Mouse (Mus musculus) lung, embryonic 15.5 days (tissue): Measurements from ENCODE around the gene Fam162a. TPM values are rescaled to one million over a fixed set of nuclear protein-coding genes. Genes with fewer than 3 reads are reported as not detected.
A peak's percentile ranks its signal among the peaks of the same experiment; 100 is the strongest.
"Not testable (repeated sequence)": the region's sequence is repeated elsewhere in the genome, so short reads cannot be mapped to it uniquely, and the experiment has no call there.

Experiments used
- ATAC-seq: fragments of 200-750 bp; cut with Nextera tagmentation; 2 replicates; pipeline ENCODE4 v1.8.0; 2017; ENCODE audit warnings: moderate number of reproducible peaks, borderline replicate concordance; ENCODE audit not compliant: low FRiP score, low TSS enrichment; ENCODE audit errors: extremely low read depth
- H3K27ac ChIP-seq: fragments of 300-500 bp; sonication (generic); 2 replicates; pipeline ENCODE4 v1.5.1; 2015; ENCODE audit warnings: moderate library complexity, mild to moderate bottlenecking, inconsistent platforms
- H3K27me3 ChIP-seq: fragments of 300-500 bp; sonication (generic); 2 replicates; pipeline ENCODE4 v1.6.1; 2015; ENCODE audit warnings: inconsistent platforms
- H3K36me3 ChIP-seq: fragments of 300-500 bp; sonication (generic); 2 replicates; pipeline ENCODE4 v1.6.1; 2015; ENCODE audit warnings: inconsistent platforms
- H3K4me1 ChIP-seq: fragments of 300-500 bp; sonication (generic); 2 replicates; pipeline ENCODE4 v1.6.1; 2015; ENCODE audit warnings: inconsistent platforms
- H3K4me2 ChIP-seq: fragments of 300-500 bp; sonication (generic); 2 replicates; pipeline ENCODE4 v1.6.1; 2015; ENCODE audit warnings: inconsistent platforms, mild to moderate bottlenecking, moderate library complexity
- H3K4me3 ChIP-seq: fragments of 300-500 bp; sonication (generic); 2 replicates; pipeline ENCODE4 v1.5.1; 2015; ENCODE audit warnings: mild to moderate bottlenecking, inconsistent platforms
- H3K9ac ChIP-seq: fragments of 300-500 bp; sonication (generic); 2 replicates; pipeline ENCODE4 v1.6.1; 2015; ENCODE audit warnings: inconsistent platforms
- H3K9me3 ChIP-seq: fragments of 300-500 bp; sonication (generic); 2 replicates; pipeline ENCODE4 v1.6.1; 2016; ENCODE audit warnings: inconsistent platforms
- WGBS: fragments of 180-500 bp; shearing (Covaris S2); methylation state at CpG from one replicate; pipeline ENCODE4 v1.1.7; 2015; 5-methylcytosine and 5-hydroxymethylcytosine counted together
- polyA plus RNA-seq: library from polyadenylated mRNA; unstranded; fragments of >200 nt; fragmentation: Nextera tagmentation; extraction: Ambion mirVana; gene quantifications from 2 replicates; pipeline ENCODE4 v1.2.1, GENCODE M21; 2015

Gene Fam162a
- polyA plus RNA-seq, 1 experiment from 2014 or later, result 318 TPM

- H3K9ac ChIP-seq, result no peak overlapping the region
- no peak overlapping the region for H3K4me3 ChIP-seq
- H3K9me3 ChIP-seq, result no peaks in the 10 kb centered on the region
- ATAC-seq, result no peak
- H3K27me3 ChIP-seq, result no peaks in the 10 kb centered on the region
- no peaks in the 10 kb centered on the region for H3K4me1 ChIP-seq
- no peak overlapping the region for H3K4me2 ChIP-seq
- WGBS, result 88% methylated on average over 3 of the region's 3 CpGs
- 0 out of 2 replicates have a peak, but pooled peaks cover 1% of the 10 kb centered on the region for H3K36me3 ChIP-seq
- no peak overlapping the region for H3K27ac ChIP-seq
Measured at GRCm38 (mm10) chr16:36079916-36080315, 8.5 kb upstream of the Fam162a start.

- no peaks in the 10 kb centered on the region for H3K36me3 ChIP-seq
- no peaks in the 10 kb centered on the region for H3K27me3 ChIP-seq
- H3K9ac ChIP-seq, result no peak overlapping the region
- peaks cover 10% of the 10 kb centered on the region for H3K4me1 ChIP-seq
- no peak overlapping the region for H3K27ac ChIP-seq
- no peak for ATAC-seq
- H3K4me3 ChIP-seq, result no peak overlapping the region
- 90% methylated on average over 3 of the region's 3 CpGs for WGBS
- no peak overlapping the region for H3K4me2 ChIP-seq
- H3K9me3 ChIP-seq, result no peaks in the 10 kb centered on the region
Measured at GRCm38 (mm10) chr16:36074772-36075171, 3.4 kb upstream of the Fam162a start.

GRCm38 (mm10) chr16:36072410-36073011, 1.1 kb upstream of the Fam162a start:
- peak overlapping the region; percentile 89 for H3K9ac ChIP-seq
- peaks cover 25% of the 10 kb centered on the region for H3K4me1 ChIP-seq
- peak overlapping the region; percentile 99 for H3K27ac ChIP-seq
- no peaks in the 10 kb centered on the region for H3K27me3 ChIP-seq
- 20% methylated on average over 8 of the region's 8 CpGs for WGBS
- no peaks in the 10 kb centered on the region for H3K9me3 ChIP-seq
- no peak for ATAC-seq
- no peaks in the 10 kb centered on the region for H3K36me3 ChIP-seq
- H3K4me2 ChIP-seq, result peak overlapping the region; percentile 68
- peak overlapping the region; percentile 91 for H3K4me3 ChIP-seq

GRCm38 (mm10) chr16:36071071-36071449, 334 bp downstream of the Fam162a start:
- H3K27ac ChIP-seq, result peak overlapping the region; percentile 99
- no peaks in the 10 kb centered on the region for H3K27me3 ChIP-seq
- ATAC-seq, result no peak
- WGBS, result under 1% methylated on average over 16 of the region's 16 CpGs
- H3K4me2 ChIP-seq, result peak overlapping the region; percentile 68
- no peaks in the 10 kb centered on the region for H3K36me3 ChIP-seq
- no peaks in the 10 kb centered on the region for H3K9me3 ChIP-seq
- peak overlapping the region; percentile 89 for H3K9ac ChIP-seq
- H3K4me1 ChIP-seq, result peaks cover 25% of the 10 kb centered on the region
- H3K4me3 ChIP-seq, result peak overlapping the region; percentile 91

GRCm38 (mm10) chr16:36069819-36070575, 1.4 kb downstream of the Fam162a start:
- peak overlapping the region; percentile 91 for H3K4me3 ChIP-seq
- H3K4me1 ChIP-seq, result peaks cover 25% of the 10 kb centered on the region
- peak overlapping the region; percentile 89; the same call in 1 of the 2 replicates for H3K9ac ChIP-seq
- no peaks in the 10 kb centered on the region for H3K36me3 ChIP-seq
- no peaks in the 10 kb centered on the region for H3K27me3 ChIP-seq
- H3K9me3 ChIP-seq, result no peaks in the 10 kb centered on the region
- H3K4me2 ChIP-seq, result peak overlapping the region; percentile 68
- WGBS, result 23% methylated on average over 9 of the region's 9 CpGs
- no peak overlapping the region for H3K27ac ChIP-seq
- ATAC-seq, result no peak

GRCm38 (mm10) chr16:36068356-36068755, 3.0 kb downstream of the Fam162a start:
- WGBS, result 66% methylated on average over 3 of the region's 3 CpGs
- no peak overlapping the region for H3K4me2 ChIP-seq
- ATAC-seq, result no peak

GRCm38 (mm10) chr16:36067694-36068093, 3.7 kb downstream of the Fam162a start:
- Histone ChIP-seq H3K36me3 (no peaks in the 10 kb centered on the region), H3K27me3 (no peaks in the 10 kb centered on the region), H3K9me3 (no peaks in the 10 kb centered on the region), H3K9ac (no peak overlapping the region), H3K4me3 (no peak overlapping the region), H3K4me1 (peaks cover 23% of the 10 kb centered on the region), H3K4me2 (no peak overlapping the region), H3K27ac (no peak overlapping the region)
- no peak for ATAC-seq
- WGBS, result 59% methylated on average over 2 of the region's 2 CpGs

More at GRCm38 (mm10) chr16:36068356-36068755, 3.0 kb downstream of the Fam162a start:
- Histone ChIP-seq H3K27ac (no peak overlapping the region), H3K4me1 (peaks cover 25% of the 10 kb centered on the region), H3K36me3 (no peaks in the 10 kb centered on the region), H3K4me3 (no peak overlapping the region), H3K9ac (no peak overlapping the region), H3K27me3 (no peaks in the 10 kb centered on the region), H3K9me3 (no peaks in the 10 kb centered on the region)

- WGBS, result 70% methylated on average over 5 of the region's 5 CpGs
- Histone ChIP-seq H3K9ac (no peak overlapping the region), H3K4me3 (no peak overlapping the region), H3K27me3 (no peaks in the 10 kb centered on the region), H3K4me1 (peaks cover 17% of the 10 kb centered on the region), H3K4me2 (no peak overlapping the region), H3K27ac (no peak overlapping the region), H3K36me3 (no peaks in the 10 kb centered on the region), H3K9me3 (no peaks in the 10 kb centered on the region)
- ATAC-seq, result no peak
Measured at GRCm38 (mm10) chr16:36064904-36065303, 6.5 kb downstream of the Fam162a start.

GRCm38 (mm10) chr16:36063315-36063714, 8.1 kb downstream of the Fam162a start:
- no peak overlapping the region for H3K4me3 ChIP-seq
- H3K4me2 ChIP-seq, result no peak overlapping the region
- no peaks in the 10 kb centered on the region for H3K9me3 ChIP-seq
- no peak overlapping the region for H3K9ac ChIP-seq
- WGBS, result 54% methylated on average over 2 of the region's 2 CpGs
- no peak overlapping the region for H3K27ac ChIP-seq
- peaks cover 3% of the 10 kb centered on the region; the same call in 1 of the 2 replicates for H3K4me1 ChIP-seq
- ATAC-seq, result no peak
- no peaks in the 10 kb centered on the region for H3K36me3 ChIP-seq
- no peaks in the 10 kb centered on the region for H3K27me3 ChIP-seq

GRCm38 (mm10) chr16:36062534-36062933, 8.9 kb downstream of the Fam162a start:
- not testable (repeated sequence) for H3K4me1 ChIP-seq, H3K9me3 ChIP-seq
- WGBS, result 73% methylated on average over 1 of the region's 1 CpGs

GRCm38 (mm10) chr16:36057933-36058475, 13.4 kb downstream of the Fam162a start:
- no peaks in the 10 kb centered on the region for H3K9me3 ChIP-seq
- WGBS, result 53% methylated on average over 8 of the region's 8 CpGs
- H3K4me2 ChIP-seq, result no peak overlapping the region
- no peak overlapping the region for H3K9ac ChIP-seq
- no peaks in the 10 kb centered on the region for H3K36me3 ChIP-seq
- H3K4me1 ChIP-seq, result no peaks in the 10 kb centered on the region; the same call in 1 of the 2 replicates
- ATAC-seq, result no peak
- H3K4me3 ChIP-seq, result no peak overlapping the region
- no peaks in the 10 kb centered on the region for H3K27me3 ChIP-seq
- H3K27ac ChIP-seq, result no peak overlapping the region

More at GRCm38 (mm10) chr16:36062534-36062933, 8.9 kb downstream of the Fam162a start:
- not testable (repeated sequence) for H3K4me3 ChIP-seq, H3K36me3 ChIP-seq, H3K27ac ChIP-seq, H3K9ac ChIP-seq, H3K4me2 ChIP-seq, ATAC-seq, H3K27me3 ChIP-seq

GRCm38 (mm10) chr16:36056416-36056815, 15.0 kb downstream of the Fam162a start:
- Histone ChIP-seq H3K27ac (no peak overlapping the region), H3K9ac (no peak overlapping the region)

More at GRCm38 (mm10) chr16:36056416-36056815, 15.0 kb downstream of the Fam162a start:
- no peak overlapping the region for H3K4me3 ChIP-seq
- no peak for ATAC-seq
- no peaks in the 10 kb centered on the region for H3K9me3 ChIP-seq
- H3K4me1 ChIP-seq, result no peaks in the 10 kb centered on the region; the same call in 1 of the 2 replicates
- H3K27me3 ChIP-seq, result no peaks in the 10 kb centered on the region
- 78% methylated on average over 11 of the region's 11 CpGs for WGBS
- peaks cover 5% of the 10 kb centered on the region; the same call in 1 of the 2 replicates for H3K36me3 ChIP-seq
- no peak overlapping the region for H3K4me2 ChIP-seq
